Mouse (Mus musculus) CH12.LX (cell line): ENCODE data around the gene Swt1. TPM values are rescaled to one million over a fixed set of nuclear protein-coding genes. Genes with fewer than 3 reads are reported as not detected.

Source experiments
- DNase-seq: peaks from one replicate; pipeline ENCODE4 v3.0.0-alpha.2; 2013; ENCODE audit errors: extremely low read depth
- H3K27ac ChIP-seq: 2 replicates; pipeline ENCODE4 v1.5.1; 2012; ENCODE audit warnings: low read depth, mild to moderate bottlenecking, control low read depth, moderate library complexity; ENCODE audit not compliant: insufficient read depth
- H3K27me3 ChIP-seq: replicated peaks from 2 replicates; pipeline ENCODE3; 2012; ENCODE audit warnings: inconsistent platforms
- H3K36me3 ChIP-seq, 2 experiments: replicated peaks in 1 of 2; 2 replicates each; pipeline versions ENCODE3 to v1.6.1; 2012; ENCODE audit warnings: inconsistent platforms in 1 of 2, low read length in 1 of 2, mild to moderate bottlenecking in 1 of 2, mixed read lengths in 1 of 2, moderate library complexity in 1 of 2; ENCODE audit not compliant: control insufficient read depth in 1 of 2, insufficient read depth in 1 of 2
- H3K4me1 ChIP-seq, 2 experiments: 2 replicates each; pipeline ENCODE4 v1.6.1; 2012; ENCODE audit warnings: inconsistent platforms in 1 of 2, moderate library complexity in 1 of 2; ENCODE audit not compliant: insufficient read depth in 2 of 2, control insufficient read depth in 1 of 2
- H3K4me2 ChIP-seq: 2 replicates; pipeline ENCODE4 v1.6.1; 2012; ENCODE audit warnings: low read depth, mild to moderate bottlenecking, control low read depth; ENCODE audit not compliant: poor library complexity, insufficient read depth, severe bottlenecking
- H3K4me3 ChIP-seq, 3 experiments: fragments of 150-350 bp in 1 of 3; sonication (generic) in 1 of 3; replicated peaks in 1 of 3; 2 replicates each; pipeline versions ENCODE3 to v1.5.1; 2011 to 2012; ENCODE audit warnings: low read depth in 2 of 3, low read length in 2 of 3, mild to moderate bottlenecking in 2 of 3, moderate library complexity in 2 of 3, control low read depth in 1 of 3, improper control_type of control experiment in 1 of 3, inconsistent platforms in 1 of 3, mixed read lengths in 1 of 3; ENCODE audit not compliant: poor library complexity in 1 of 3
- H3K79me2 ChIP-seq: replicated peaks from 2 replicates; pipeline ENCODE4 v1.6.1; 2012; ENCODE audit warnings: mild to moderate bottlenecking, moderate library complexity; ENCODE audit not compliant: control insufficient read depth, poor library complexity, insufficient read depth, severe bottlenecking; ENCODE audit errors: extremely low read depth
- H3K9ac ChIP-seq: 2 replicates; pipeline ENCODE4 v1.6.1; 2012; ENCODE audit warnings: low read depth, mild to moderate bottlenecking, control low read depth, moderate library complexity; ENCODE audit not compliant: insufficient read depth
- H3K9me3 ChIP-seq: replicated peaks from 2 replicates; pipeline ENCODE3; 2012; ENCODE audit warnings: low read length, inconsistent platforms, mixed read lengths
- BHLHE40 ChIP-seq: IDR thresholded peaks from 2 replicates; pipeline ENCODE4 v1.6.1; 2011; ENCODE audit warnings: mild to moderate bottlenecking, low read depth, low read length, improper control_type of control experiment
- CTCF ChIP-seq, 2 experiments: IDR thresholded peaks in 1 of 2; conservative IDR thresholded peaks in 1 of 2; 2 replicates each; pipeline ENCODE4 v1.5.1; 2011 to 2012; ENCODE audit warnings: low read depth in 2 of 2, low read length in 2 of 2, improper control_type of control experiment in 1 of 2, inconsistent platforms in 1 of 2, mild to moderate bottlenecking in 1 of 2, moderate library complexity in 1 of 2
- EP300 ChIP-seq: IDR thresholded peaks from 2 replicates; pipeline ENCODE4 v1.6.1; 2011; ENCODE audit warnings: low read length, improper control_type of control experiment
- MAZ ChIP-seq: IDR thresholded peaks from 2 replicates; pipeline ENCODE4 v1.6.1; 2012; ENCODE audit warnings: low read depth, mild to moderate bottlenecking, inconsistent platforms, low read length, improper control_type of control experiment, moderate library complexity
- MEF2A ChIP-seq: IDR thresholded peaks from 2 replicates; pipeline ENCODE4 v1.6.1; 2014; ENCODE audit warnings: low read depth, mild to moderate bottlenecking, inconsistent platforms, low read length, improper control_type of control experiment, borderline replicate concordance
- POLR2A ChIP-seq: IDR thresholded peaks from 2 replicates; pipeline ENCODE4 v1.6.1; 2011; ENCODE audit warnings: low read depth, mild to moderate bottlenecking, improper control_type of control experiment, low read length
- RAD21 ChIP-seq: IDR thresholded peaks from 2 replicates; pipeline ENCODE4 v1.6.1; 2011; ENCODE audit warnings: low read depth, mild to moderate bottlenecking, low read length, improper control_type of control experiment, moderate library complexity
- RCOR1 ChIP-seq: conservative IDR thresholded peaks from 2 replicates; pipeline ENCODE4 v1.6.1; 2012; ENCODE audit warnings: low read depth, mild to moderate bottlenecking, inconsistent platforms, low read length, improper control_type of control experiment
- SMC3 ChIP-seq: IDR thresholded peaks from 2 replicates; pipeline ENCODE4 v1.6.1; 2011; ENCODE audit warnings: low read depth, low read length, improper control_type of control experiment
- USF1 ChIP-seq: IDR thresholded peaks from 2 replicates; pipeline ENCODE4 v1.6.1; 2014; ENCODE audit warnings: low read depth, mild to moderate bottlenecking, inconsistent platforms, low read length, improper control_type of control experiment
- ZC3H11A ChIP-seq: IDR thresholded peaks from 2 replicates; pipeline ENCODE4 v1.6.1; 2012; ENCODE audit warnings: low read depth, mild to moderate bottlenecking, inconsistent platforms, low read length, improper control_type of control experiment
- dilution Hi-C: fragments of 300-500 bp; cut with MboI; formaldehyde crosslinking; loops from 2 replicates; pipeline ENCODE4 v1.14.3; 2020; ENCODE audit warnings: low sequenced_read_pairs; ENCODE audit not compliant: extremely low pct_unique_long_range_greater_than_20kb, extremely low pct_ligation_motif_present
- in situ Hi-C: fragments of 300-500 bp; cut with MboI; formaldehyde crosslinking; loops from 3 replicates; pipeline ENCODE4 v1.14.3; 2019; ENCODE audit warnings: low sequenced_read_pairs, low pct_ligation_motif_present, low pct_unique_long_range_greater_than_20kb, mixed read lengths
- polyA plus RNA-seq: library from polyadenylated mRNA; unstranded; fragments of >175 nt; gene quantifications from 2 replicates; pipeline ENCODE4 v1.2.1, GENCODE M21; 2012; ENCODE audit warnings: low read depth; ENCODE audit not compliant: insufficient read length
- total RNA-seq, 2 experiments: library from RNA; depleted of rRNA; stranded (reverse); fragments of 300-350 nt in 1 of 2; fragments of >200 nt in 1 of 2; gene quantifications; 2 replicates each; pipeline ENCODE4 v1.2.3; 2012 to 2014

Swt1 gene
- total and polyA plus RNA-seq, 3 experiments, result 8.0 to 19.6 (median 14.8) TPM

DNA sequence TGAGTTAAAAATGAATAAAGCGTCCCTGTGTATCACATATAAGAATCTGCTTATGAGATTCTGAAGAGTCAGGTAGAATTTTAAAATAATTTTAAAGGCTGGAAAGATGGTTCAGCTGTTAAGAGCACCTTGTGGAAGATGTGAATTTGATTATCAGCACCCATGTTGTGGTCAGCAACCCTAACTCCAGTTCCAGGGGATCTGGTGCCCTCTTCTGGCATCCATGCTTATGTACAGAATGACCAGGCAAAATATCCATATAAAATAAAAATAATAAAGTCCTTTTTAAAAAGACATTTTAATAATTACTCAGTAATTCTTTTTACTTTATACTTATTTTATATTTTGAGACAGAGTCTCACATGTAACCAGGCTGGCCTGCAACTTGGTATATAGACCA, 38.2 kb downstream of the Swt1 start:
- Histone ChIP-seq H3K9me3 (no peaks in the 10 kb centered on the region), H3K27ac (no peak overlapping the region), H3K79me2 (no peaks in the 10 kb centered on the region), H3K4me2 (no peak overlapping the region), H3K27me3 (no peaks in the 10 kb centered on the region), H3K9ac (no peak overlapping the region), H3K36me3 (peaks cover 5 to 30% of the 10 kb centered on the region in 2 experiments), H3K4me1 (no peaks in the 10 kb centered on the region), H3K4me3 (no peak overlapping the region)
- dilution Hi-C loops, result no loop called here
- DNase-seq, result peak; percentile 42
- TF ChIP-seq CTCF (conservative IDR thresholded peaks at IDR 0.05 in 1 of 2, IDR thresholded peaks at IDR 0.05 in 1 of 2; ENCODE audit: low read depth in 2 of 2, low read length in 2 of 2) (peak; percentile 34 to 71; a peak in 3 of 4 replicates), MAZ (no peak), ZC3H11A (peak; percentile 11; the same call in 1 of the 2 replicates), SMC3 (peak; percentile 51), RAD21 (peak; percentile 68), USF1 (no peak)
- in situ Hi-C loops, result no loop called here

DNA sequence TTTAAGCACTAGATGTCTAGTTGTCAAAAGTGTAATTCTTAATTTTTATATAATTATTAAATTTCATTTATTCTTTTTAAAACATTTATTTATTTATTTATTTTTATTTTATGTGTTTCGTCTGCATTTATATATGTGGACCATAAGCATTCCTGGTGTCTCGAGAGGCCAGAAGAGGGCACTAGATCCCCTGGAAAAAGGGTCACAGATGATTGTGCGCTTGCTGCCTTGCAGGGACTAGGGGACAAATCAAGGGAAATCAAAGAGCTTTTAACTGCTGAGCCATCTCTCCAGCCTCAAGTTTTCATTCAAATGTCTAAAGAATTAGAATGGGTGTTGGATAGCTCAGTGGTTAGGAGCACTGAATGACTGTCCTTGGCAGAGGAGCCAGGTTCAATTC, 50.9 kb downstream of the Swt1 start:
- dilution Hi-C loops, result no loop called here
- H3K4me1 ChIP-seq, result no peaks in the 10 kb centered on the region
- TF ChIP-seq POLR2A, result no peak
- 0 out of 2 replicates have a peak, but pooled peaks have one; percentile 2 for TF ChIP-seq SMC3
- TF ChIP-seq BHLHE40, result no peak
- TF ChIP-seq MEF2A, result no peak
- TF ChIP-seq CTCF (conservative IDR thresholded peaks at IDR 0.05 in 1 of 2, IDR thresholded peaks at IDR 0.05 in 1 of 2; ENCODE audit: low read depth in 2 of 2, low read length in 2 of 2), result peak in 1 of 2 experiments; percentile 39; a peak in 2 of 4 replicates
- no peak for TF ChIP-seq USF1
- TF ChIP-seq, all 38 proteins: peak for 2
- Histone ChIP-seq H3K27ac (no peak overlapping the region), H3K4me2 (no peak overlapping the region), H3K79me2 (no peaks in the 10 kb centered on the region), H3K9ac (no peak overlapping the region), H3K36me3 (peaks cover 0 to 20% of the 10 kb centered on the region in 2 experiments), H3K9me3 (no peaks in the 10 kb centered on the region), H3K27me3 (no peaks in the 10 kb centered on the region), H3K4me3 (no peak overlapping the region)
- in situ Hi-C loops, result no loop called here
- no peak for DNase-seq

DNA sequence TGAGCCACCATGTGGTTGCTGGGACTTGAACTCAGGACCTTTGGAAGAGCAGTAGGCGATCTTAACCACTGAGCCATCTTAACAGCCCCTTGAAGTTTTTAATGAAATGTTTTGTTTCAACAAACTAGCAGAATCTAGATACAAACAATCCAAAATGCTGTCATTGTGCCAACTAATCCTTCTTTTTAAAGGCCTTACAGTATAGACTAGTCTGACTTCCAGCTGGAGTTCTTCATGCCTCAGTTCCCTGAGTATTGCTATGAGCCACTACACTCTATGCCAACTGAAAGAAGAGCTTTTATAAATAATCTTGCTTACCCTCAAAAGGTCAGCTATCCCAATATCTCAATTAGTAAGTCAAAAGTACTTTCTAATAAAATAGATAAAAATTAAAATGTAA, 55.4 kb downstream of the Swt1 start:
- DNase-seq, result no peak
- Histone ChIP-seq H3K4me2 (no peak overlapping the region), H3K27me3 (no peaks in the 10 kb centered on the region), H3K36me3 (peaks cover 11 to 25% of the 10 kb centered on the region in 2 experiments), H3K79me2 (no peaks in the 10 kb centered on the region), H3K9ac (no peak overlapping the region), H3K4me1 (peaks cover 11 to 26% of the 10 kb centered on the region in 2 experiments; a peak in 3 of 4 replicates), H3K9me3 (no peaks in the 10 kb centered on the region), H3K27ac (no peak overlapping the region), H3K4me3 (no peak overlapping the region)
- in situ Hi-C loops (no loop called here), dilution Hi-C loops (no loop called here)
- TF ChIP-seq RCOR1 (no peak), EP300 (no peak)
